Mouse (Mus musculus) myocyte (in vitro differentiated cells): ENCODE data around the gene Hist2h2bb.

Experiments
- CEBPB ChIP-seq: IDR thresholded peaks from 2 replicates; pipeline ENCODE4 v1.6.1; 2011; ENCODE audit warnings: mild to moderate bottlenecking, moderate library complexity; ENCODE audit not compliant: poor library complexity, insufficient read depth, severe bottlenecking
- E2F4 ChIP-seq: IDR thresholded peaks from one replicate; pipeline ENCODE4 v1.6.1; 2011; ENCODE audit warnings: mild to moderate bottlenecking, control low read depth, moderate library complexity; ENCODE audit not compliant: insufficient read depth
- MAX ChIP-seq: IDR thresholded peaks from one replicate; pipeline ENCODE4 v1.6.1; 2011; ENCODE audit warnings: low read depth, mild to moderate bottlenecking, control low read depth
- MYOD1 ChIP-seq, 3 experiments: IDR thresholded peaks; one replicate each; pipeline ENCODE4 v1.6.1; 2011; ENCODE audit warnings: control low read depth in 2 of 3, low read depth in 2 of 3, mild to moderate bottlenecking in 2 of 3, moderate library complexity in 1 of 3; ENCODE audit not compliant: insufficient read length in 2 of 3, control insufficient read depth in 1 of 3
- MYOG ChIP-seq, 3 experiments: IDR thresholded peaks; one replicate each; pipeline ENCODE4 v1.6.1; 2011; ENCODE audit warnings: control low read depth in 2 of 3, low read depth in 2 of 3, mild to moderate bottlenecking in 2 of 3; ENCODE audit not compliant: insufficient read length in 2 of 3, control insufficient read depth in 1 of 3, insufficient read depth in 1 of 3

DNA sequence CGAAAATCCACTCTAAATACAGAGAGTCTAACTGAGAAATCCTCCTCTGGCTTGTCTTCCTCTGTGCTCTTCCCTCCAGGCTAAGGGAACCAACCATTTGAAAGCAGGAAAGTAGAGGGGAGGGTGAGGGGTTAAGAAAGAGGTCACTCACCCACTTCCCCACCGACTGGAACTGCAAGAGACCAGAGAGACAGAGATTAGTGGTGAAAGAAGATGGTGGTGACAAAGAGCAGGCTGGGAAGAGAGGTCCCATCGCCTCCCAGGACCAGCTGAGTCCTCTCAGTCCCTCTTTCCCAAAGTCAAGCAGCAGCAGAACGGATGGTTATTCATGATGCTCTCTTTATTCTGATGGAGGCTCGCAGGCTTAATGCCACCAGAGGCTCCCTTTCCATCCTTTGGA lies 23.8 kb downstream of the Hist2h2bb start:
- TF ChIP-seq CEBPB (no peak), E2F4 (no peak), MYOG (IDR thresholded peaks at IDR 0.05; ENCODE audit: control insufficient read depth in 1 of 3, insufficient read depth in 1 of 3, insufficient read length in 2 of 3, low read depth in 2 of 3) (no peak), MAX (no peak), MYOD1 (IDR thresholded peaks at IDR 0.05; ENCODE audit: control insufficient read depth in 1 of 3, insufficient read length in 2 of 3, low read depth in 2 of 3) (no peak)
